ENCODE assay signal across 16 mouse cellular contexts in the genomic region with DNA sequence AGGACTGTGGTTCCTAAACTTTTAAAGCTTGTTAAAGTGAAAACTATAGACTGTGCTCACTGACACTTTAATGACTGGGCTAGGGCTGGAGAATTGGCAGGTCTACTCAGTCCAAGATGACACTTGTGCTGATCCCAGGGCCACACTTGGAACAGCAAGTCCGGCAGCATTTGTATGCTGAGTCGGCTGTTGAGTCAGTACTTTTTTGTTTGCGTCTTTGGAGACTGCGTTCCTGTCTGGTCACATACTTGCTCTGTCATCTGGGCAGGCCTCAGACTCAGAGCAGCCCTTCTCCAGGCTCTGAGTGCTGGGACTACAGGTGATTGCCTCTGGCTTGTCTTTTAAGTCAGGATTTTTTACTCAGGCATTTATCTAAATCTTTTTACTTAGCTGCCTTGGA. TPM values are rescaled to one million over a fixed set of nuclear protein-coding genes. Genes with fewer than 3 reads are reported as not detected.
DNase-seq lines count a peak whose midpoint lies in the region; ATAC-seq and TF ChIP-seq lines count a peak whose summit lies in the region.
"Had no signal": no experiment of that assay in that cellular context is flagged by ENCODE, and none has a peak within 500 bp of the region (broad histone marks: within the 10 kb centered on the region; RNA-seq: fewer than 3 reads in every experiment).

No protein-coding gene starts in this region.

- no peaks in the 10 kb centered on the region for H3K27me3 ChIP-seq in hindbrain, embryonic 12.5 days
- no peaks in the 10 kb centered on the region for H3K27me3 ChIP-seq in hindbrain, embryonic 10.5 days (ENCODE audit: insufficient read depth, poor library complexity, severe bottlenecking)
- H3K27me3 ChIP-seq in midbrain, postnatal 0 days (ENCODE audit: insufficient read depth, low read length) = no peaks in the 10 kb centered on the region
- H3K27me3 ChIP-seq in midbrain, embryonic 11.5 days (ENCODE audit: control insufficient read depth, insufficient read depth, low read length) = no peaks in the 10 kb centered on the region
- no peaks in the 10 kb centered on the region for H3K27me3 ChIP-seq in hindbrain, postnatal 0 days (ENCODE audit: insufficient read depth, low read length)
- H3K27me3 ChIP-seq: limb, embryonic 12.5 days; Patski had no signal

- WGBS in hindbrain, embryonic 12.5 days = 83% methylated on average over 4 of the region's 4 CpGs
- 85% methylated on average over 4 of the region's 4 CpGs for WGBS in hindbrain, embryonic 10.5 days
- 78% methylated on average over 4 of the region's 4 CpGs for WGBS in midbrain, postnatal 0 days
- 88% methylated on average over 4 of the region's 4 CpGs for WGBS in midbrain, embryonic 11.5 days
- 62% methylated on average over 4 of the region's 4 CpGs for WGBS in hindbrain, postnatal 0 days

- H3K4me2 ChIP-seq in hindbrain, embryonic 12.5 days (replicated peaks) = no peak overlapping the region
- H3K4me2 ChIP-seq in midbrain, postnatal 0 days (ENCODE audit: low read depth, low read length, poor library complexity, severe bottlenecking) = no peak overlapping the region
- no peak overlapping the region for H3K4me2 ChIP-seq in midbrain, embryonic 11.5 days
- no peak overlapping the region for H3K4me2 ChIP-seq in hindbrain, postnatal 0 days (ENCODE audit: low read depth, low read length)
- H3K4me2 ChIP-seq: limb, embryonic 12.5 days; lung, embryonic 14.5 days had no signal

- peaks cover 67% of the 10 kb centered on the region for H3K36me3 ChIP-seq in hindbrain, embryonic 12.5 days
- H3K36me3 ChIP-seq in hindbrain, embryonic 10.5 days = peaks cover 91% of the 10 kb centered on the region
- H3K36me3 ChIP-seq in midbrain, postnatal 0 days (ENCODE audit: insufficient read depth, low read length) = peaks cover 80% of the 10 kb centered on the region
- H3K36me3 ChIP-seq in midbrain, embryonic 11.5 days (ENCODE audit: control insufficient read depth, insufficient read depth, low read length) = peaks cover 9% of the 10 kb centered on the region; the same call in 1 of the 2 replicates
- H3K36me3 ChIP-seq in hindbrain, postnatal 0 days (ENCODE audit: insufficient read depth, low read length) = peaks cover 84% of the 10 kb centered on the region

- no peaks in the 10 kb centered on the region for H3K4me1 ChIP-seq in hindbrain, embryonic 12.5 days
- 0 out of 2 replicates have a peak, but pooled peaks cover 2% of the 10 kb centered on the region for H3K4me1 ChIP-seq in hindbrain, embryonic 10.5 days (replicated peaks)
- no peaks in the 10 kb centered on the region for H3K4me1 ChIP-seq in midbrain, postnatal 0 days (ENCODE audit: insufficient read depth, low read length)
- no peaks in the 10 kb centered on the region for H3K4me1 ChIP-seq in midbrain, embryonic 11.5 days (ENCODE audit: control insufficient read depth, insufficient read depth, low read length)
- H3K4me1 ChIP-seq in hindbrain, postnatal 0 days (ENCODE audit: insufficient read depth, low read length) = no peaks in the 10 kb centered on the region
- H3K4me1 ChIP-seq: embryonic facial prominence, embryonic 10.5 days; limb, embryonic 12.5 days had no signal

- H3K9ac ChIP-seq in hindbrain, embryonic 12.5 days = no peak overlapping the region
- H3K9ac ChIP-seq in midbrain, postnatal 0 days (replicated peaks; ENCODE audit: low read length, poor library complexity, severe bottlenecking) = no peak overlapping the region
- H3K9ac ChIP-seq in midbrain, embryonic 11.5 days (ENCODE audit: low read length) = no peak overlapping the region
- no peak overlapping the region for H3K9ac ChIP-seq in hindbrain, postnatal 0 days (replicated peaks; ENCODE audit: low read length)
- H3K9ac ChIP-seq: limb, embryonic 12.5 days; lung, embryonic 14.5 days had no signal

- no peak for TF ChIP-seq CTCF in midbrain, postnatal 0 days (IDR thresholded peaks at IDR 0.05)
- no peak for TF ChIP-seq CTCF in hindbrain, postnatal 0 days (IDR thresholded peaks at IDR 0.05; ENCODE audit: low read depth)

- ATAC-seq in hindbrain, embryonic 12.5 days (ENCODE audit: low FRiP score) = no peak
- ATAC-seq in midbrain, postnatal 0 days (ENCODE audit: low FRiP score) = no peak
- ATAC-seq in midbrain, embryonic 11.5 days (ENCODE audit: low FRiP score) = no peak
- 0 out of 2 replicates have a peak, but pooled peaks have one; percentile 47 for ATAC-seq in hindbrain, postnatal 0 days
- ATAC-seq: Patski had no signal

- DNase-seq in hindbrain, embryonic 10.5 days (ENCODE audit: low spot score) = no peak
- peak; percentile 15 for DNase-seq in midbrain, postnatal 0 days (ENCODE audit: low spot score)
- no peak for DNase-seq in midbrain, embryonic 11.5 days (ENCODE audit: low spot score, missing footprints)
- no peak for DNase-seq in hindbrain, postnatal 0 days (ENCODE audit: low spot score)
- DNase-seq in kidney, postnatal 4 days = no peak
- DNase-seq in frontal cortex, postnatal 25 days (ENCODE audit: low spot score in 2 of 2) = no peak
- DNase-seq: cerebellum, postnatal 25 days; kidney, adult 18-20 months; kidney, postnatal 25 days; layer of hippocampus, postnatal 36 days; lung, embryonic 14.5 days; retina, postnatal 1 day had no signal

- no peak overlapping the region for H3K4me3 ChIP-seq in hindbrain, embryonic 12.5 days
- H3K4me3 ChIP-seq in hindbrain, embryonic 10.5 days = no peak overlapping the region
- H3K4me3 ChIP-seq in midbrain, postnatal 0 days (ENCODE audit: low read depth, low read length) = no peak overlapping the region
- H3K4me3 ChIP-seq in midbrain, embryonic 11.5 days (ENCODE audit: low read depth, low read length) = no peak overlapping the region
- no peak overlapping the region for H3K4me3 ChIP-seq in hindbrain, postnatal 0 days (ENCODE audit: low read length)
- H3K4me3 ChIP-seq: embryonic facial prominence, embryonic 10.5 days; limb, embryonic 12.5 days had no signal

- no peaks in the 10 kb centered on the region for H3K9me3 ChIP-seq in hindbrain, embryonic 12.5 days (replicated peaks)
- no peaks in the 10 kb centered on the region for H3K9me3 ChIP-seq in hindbrain, embryonic 10.5 days
- H3K9me3 ChIP-seq in midbrain, postnatal 0 days (ENCODE audit: low read length) = no peaks in the 10 kb centered on the region
- no peaks in the 10 kb centered on the region for H3K9me3 ChIP-seq in midbrain, embryonic 11.5 days (ENCODE audit: control insufficient read depth, low read length)
- no peaks in the 10 kb centered on the region for H3K9me3 ChIP-seq in hindbrain, postnatal 0 days (ENCODE audit: low read length)
- H3K9me3 ChIP-seq: embryonic facial prominence, embryonic 10.5 days; limb, embryonic 12.5 days had no signal

- peak overlapping the region; percentile 55 for H3K27ac ChIP-seq in hindbrain, embryonic 12.5 days
- H3K27ac ChIP-seq in hindbrain, embryonic 10.5 days = no peak overlapping the region
- peak overlapping the region; percentile 27; the same call in 1 of the 2 replicates for H3K27ac ChIP-seq in midbrain, postnatal 0 days (ENCODE audit: low read depth, low read length)
- H3K27ac ChIP-seq in midbrain, embryonic 11.5 days (ENCODE audit: low read depth, low read length) = no peak overlapping the region
- peak overlapping the region; percentile 58; the same call in 1 of the 2 replicates for H3K27ac ChIP-seq in hindbrain, postnatal 0 days
- H3K27ac ChIP-seq: embryonic facial prominence, embryonic 10.5 days; limb, embryonic 12.5 days had no signal

RNA-seq across cellular contexts. Expression of a gene that starts 20.9 kb away (rescaled TPM):
- polyA plus RNA-seq in hindbrain, embryonic 12.5 days (2016; fragmentation: Nextera tagmentation; extraction: Ambion mirVana) = 44.4 and 44.8 TPM in 2 replicates
- polyA plus RNA-seq in hindbrain, embryonic 10.5 days (2016; fragmentation: Nextera tagmentation; extraction: Ambion mirVana) = 32.2 and 35.3 TPM in 2 replicates
- 64.6 and 69.4 TPM in 2 replicates for total RNA-seq in midbrain, postnatal 0 days (2014; rRNA removed)
- 29.2 and 30.0 TPM in 2 replicates for polyA plus RNA-seq in midbrain, postnatal 0 days (2015; fragmentation: Nextera tagmentation; extraction: Ambion mirVana)
- 36.5 and 38.1 TPM in 2 replicates for polyA plus RNA-seq in midbrain, embryonic 11.5 days (2014; fragmentation: Nextera tagmentation; extraction: Ambion mirVana)
- 99.4 and 107 TPM in 2 replicates for total RNA-seq in hindbrain, postnatal 0 days (2014; rRNA removed)
- polyA plus RNA-seq in hindbrain, postnatal 0 days (2015; fragmentation: Nextera tagmentation; extraction: Ambion mirVana) = 43.2 and 46.4 TPM in 2 replicates

RNA-seq across cellular contexts. Expression of a gene that starts 41.9 kb away (rescaled TPM):
- 170 and 174 TPM in 2 replicates for polyA plus RNA-seq in hindbrain, embryonic 12.5 days (2016; fragmentation: Nextera tagmentation; extraction: Ambion mirVana)
- 173 and 194 TPM in 2 replicates for polyA plus RNA-seq in hindbrain, embryonic 10.5 days (2016; fragmentation: Nextera tagmentation; extraction: Ambion mirVana)
- total RNA-seq in midbrain, postnatal 0 days (2014; rRNA removed) = 66.9 and 82.0 TPM in 2 replicates
- 145 and 152 TPM in 2 replicates for polyA plus RNA-seq in midbrain, postnatal 0 days (2015; fragmentation: Nextera tagmentation; extraction: Ambion mirVana)
- 201 and 217 TPM in 2 replicates for polyA plus RNA-seq in midbrain, embryonic 11.5 days (2014; fragmentation: Nextera tagmentation; extraction: Ambion mirVana)
- 43.9 and 56.7 TPM in 2 replicates for total RNA-seq in hindbrain, postnatal 0 days (2014; rRNA removed)
- polyA plus RNA-seq in hindbrain, postnatal 0 days (2015; fragmentation: Nextera tagmentation; extraction: Ambion mirVana) = 155 and 156 TPM in 2 replicates

Comparison
In these comparisons a context has a peak if more than half of its experiments do, and no peak if none do; other contexts are left out.
1. H3K27ac ChIP-seq: peak in hindbrain, embryonic 12.5 days (single experiment), midbrain, postnatal 0 days (single experiment) and hindbrain, postnatal 0 days (single experiment); none in hindbrain, embryonic 10.5 days (single experiment) and midbrain, embryonic 11.5 days (single experiment).